Mouse (Mus musculus): ENCODE measurements around the gene Agr3. TPM values are rescaled to one million over a fixed set of nuclear protein-coding genes. Genes with fewer than 3 reads are reported as not detected.

Agr3 gene
- polyA plus RNA-seq, 1 experiment from 2014 or later, result 0.43 TPM

GRCm38 (mm10) chr12:35994098-35994497, 68.7 kb downstream of the Agr3 start:
- no peaks in the 10 kb centered on the region for H3K9me3 ChIP-seq (ENCODE audit: control insufficient read depth)
- H3K36me3 ChIP-seq (ENCODE audit: control insufficient read depth, insufficient read depth), result no peaks in the 10 kb centered on the region
- H3K27ac ChIP-seq (ENCODE audit: low read depth, low read length), result no peak overlapping the region
- no peaks in the 10 kb centered on the region for H3K27me3 ChIP-seq (replicated peaks; ENCODE audit: control insufficient read depth, insufficient read depth, low read length)
- no peak overlapping the region for H3K4me2 ChIP-seq (replicated peaks; ENCODE audit: low read depth)
- 0 out of 2 replicates have a peak, but pooled peaks cover 5% of the 10 kb centered on the region for H3K4me1 ChIP-seq (replicated peaks; ENCODE audit: control insufficient read depth, insufficient read depth, low read length)
- TF ChIP-seq CTCF (IDR thresholded peaks at IDR 0.05; ENCODE audit: low read depth), result no peak
- ATAC-seq, result no peak
- no peak overlapping the region for H3K4me3 ChIP-seq (ENCODE audit: low read depth, low read length)
- H3K9ac ChIP-seq (ENCODE audit: low read depth, low read length), result no peak overlapping the region

- 27% methylated on average over 5 of the region's 5 CpGs for WGBS
- TF ChIP-seq CTCF (IDR thresholded peaks at IDR 0.05; ENCODE audit: low read depth), result peak; percentile 80
- no peak overlapping the region for H3K27ac ChIP-seq (ENCODE audit: low read depth, low read length)
- ATAC-seq, result peak; percentile 36; the same call in 1 of the 2 replicates
- no peaks in the 10 kb centered on the region for H3K36me3 ChIP-seq (ENCODE audit: control insufficient read depth, insufficient read depth)
- no peaks in the 10 kb centered on the region for H3K9me3 ChIP-seq (ENCODE audit: control insufficient read depth)
- no peak overlapping the region for H3K9ac ChIP-seq (ENCODE audit: low read depth, low read length)
- no peak overlapping the region for H3K4me3 ChIP-seq (ENCODE audit: low read depth, low read length)
- no peak overlapping the region for H3K4me2 ChIP-seq (replicated peaks; ENCODE audit: low read depth)
- 0 out of 2 replicates have a peak, but pooled peaks cover 5% of the 10 kb centered on the region for H3K4me1 ChIP-seq (replicated peaks; ENCODE audit: control insufficient read depth, insufficient read depth, low read length)
- no peaks in the 10 kb centered on the region for H3K27me3 ChIP-seq (replicated peaks; ENCODE audit: control insufficient read depth, insufficient read depth, low read length)
Measured at GRCm38 (mm10) chr12:35995799-35996198, 70.4 kb downstream of the Agr3 start.

Other genes starting within 250 kb of the Agr3 start
- gene Agr2, start 67.3 kb downstream of the Agr3 start, polyA plus RNA-seq (2015; fragmentation: Nextera tagmentation; extraction: Ambion mirVana), result 438 and 502 TPM in 2 replicates
- 499 and 565 TPM in 2 replicates for gene Tspan13, start 116.9 kb downstream of the Agr3 start, polyA plus RNA-seq (2015; fragmentation: Nextera tagmentation; extraction: Ambion mirVana)
- 25.8 and 26.6 TPM in 2 replicates for gene Ankmy2, start 231.5 kb downstream of the Agr3 start, polyA plus RNA-seq (2015; fragmentation: Nextera tagmentation; extraction: Ambion mirVana)
- gene Bzw2, start 232.5 kb downstream of the Agr3 start, polyA plus RNA-seq (2015; fragmentation: Nextera tagmentation; extraction: Ambion mirVana), result 71.9 and 75.3 TPM in 2 replicates

Data from intestine, postnatal 0 days (tissue).